Mouse (Mus musculus): Measurements from ENCODE around the gene Nxph1.

GRCm38 (mm10) chr6:9210730-9211129 is 262.5 kb downstream of the Nxph1 start:
- TF ChIP-seq EP300 (IDR thresholded peaks at IDR 0.05) (no peak), CTCF (IDR thresholded peaks at IDR 0.05) (no peak)
